Mouse (Mus musculus): ENCODE results near the gene Ulk4.
"Not testable (repeated sequence)": the region's sequence is repeated elsewhere in the genome, so short reads cannot be mapped to it uniquely, and the experiment has no call there.

GRCm38 (mm10) chr9:121045657-121046056 is 231.3 kb downstream of the Ulk4 start:
- TF ChIP-seq GATA1 (IDR thresholded peaks at IDR 0.05; ENCODE audit: borderline replicate concordance, low read length); FLI1 (IDR thresholded peaks at IDR 0.05; ENCODE audit: low read length): not testable (repeated sequence)

All from megakaryocyte, embryonic 14.5 days (primary cell).